Mouse (Mus musculus): ENCODE measurements around the gene Myrfl.

Gene Myrfl

GRCm38 (mm10) chr10:116827306-116827705 is 69.4 kb downstream of the Myrfl start:
- no peak for DNase-seq (ENCODE audit: low spot score)

- DNase-seq (ENCODE audit: low spot score) = no peak
Measured at GRCm38 (mm10) chr10:116815311-116816060, 81.2 kb downstream of the Myrfl start.

GRCm38 (mm10) chr10:116813150-116813549 is 83.6 kb downstream of the Myrfl start:
- DNase-seq (ENCODE audit: low spot score) = no peak

- no peak for DNase-seq (ENCODE audit: low spot score)
Measured at GRCm38 (mm10) chr10:116810738-116811137, 86.0 kb downstream of the Myrfl start.

- DNase-seq (ENCODE audit: low spot score) = no peak
Measured at GRCm38 (mm10) chr10:116809383-116809782, 87.3 kb downstream of the Myrfl start.

GRCm38 (mm10) chr10:116808556-116809353 is 88.0 kb downstream of the Myrfl start:
- no peak for DNase-seq (ENCODE audit: low spot score)

- DNase-seq (ENCODE audit: low spot score) = no peak
Measured at GRCm38 (mm10) chr10:116802178-116802794, 94.4 kb downstream of the Myrfl start.

- DNase-seq (ENCODE audit: low spot score) = no peak
Measured at GRCm38 (mm10) chr10:116801281-116801680, 95.4 kb downstream of the Myrfl start.

- no peak for DNase-seq (ENCODE audit: low spot score)
Measured at GRCm38 (mm10) chr10:116796066-116796465, 100.7 kb downstream of the Myrfl start.

- no peak for DNase-seq (ENCODE audit: low spot score)
Measured at GRCm38 (mm10) chr10:116789096-116789495, 107.6 kb downstream of the Myrfl start.

- DNase-seq (ENCODE audit: low spot score) = no peak
Measured at GRCm38 (mm10) chr10:116788431-116788830, 108.3 kb downstream of the Myrfl start.

- DNase-seq (ENCODE audit: low spot score) = no peak
Measured at GRCm38 (mm10) chr10:116784098-116784497, 112.6 kb downstream of the Myrfl start.

GRCm38 (mm10) chr10:116783020-116783419 is 113.7 kb downstream of the Myrfl start:
- no peak for DNase-seq (ENCODE audit: low spot score)

GRCm38 (mm10) chr10:116777947-116778346 is 118.8 kb downstream of the Myrfl start:
- no peak for DNase-seq (ENCODE audit: low spot score)

GRCm38 (mm10) chr10:116776846-116777245 is 119.9 kb downstream of the Myrfl start:
- DNase-seq (ENCODE audit: low spot score) = no peak

- no peak for DNase-seq (ENCODE audit: low spot score)
Measured at GRCm38 (mm10) chr10:116773846-116774750, 122.6 kb downstream of the Myrfl start.

- DNase-seq (ENCODE audit: low spot score) = no peak
Measured at GRCm38 (mm10) chr10:116771215-116771935, 125.3 kb downstream of the Myrfl start.

GRCm38 (mm10) chr10:116768642-116769041 is 128.1 kb downstream of the Myrfl start:
- DNase-seq (ENCODE audit: low spot score) = no peak

GRCm38 (mm10) chr10:116766525-116766924 is 130.2 kb downstream of the Myrfl start:
- DNase-seq (ENCODE audit: low spot score) = no peak

- no peak for DNase-seq (ENCODE audit: low spot score)
Measured at GRCm38 (mm10) chr10:116761476-116762068, 135.1 kb downstream of the Myrfl start.

- DNase-seq (ENCODE audit: low spot score) = no peak
Measured at GRCm38 (mm10) chr10:116760561-116760960, 136.2 kb downstream of the Myrfl start.

Data from ovary, postnatal 14 days (tissue).